Mouse (Mus musculus) lung, adult 2 months (tissue): ENCODE results near the gene Hist3h2a. TPM values are rescaled to one million over a fixed set of nuclear protein-coding genes. Genes with fewer than 3 reads are reported as not detected.

Source experiments
- DNase-seq: peaks from one replicate; pipeline ENCODE4 v3.0.0; 2022
- H3K4me1 ChIP-seq: fragments of 200-500 bp; 2 replicates; pipeline ENCODE4 v1.6.1; 2011; ENCODE audit warnings: low read length; ENCODE audit not compliant: control insufficient read depth, insufficient read depth
- H3K4me3 ChIP-seq: fragments of 200-500 bp; replicated peaks from 2 replicates; pipeline ENCODE3; 2011; ENCODE audit warnings: low read depth, mild to moderate bottlenecking, control low read depth, low read length; ENCODE audit errors: extremely low read depth
- CTCF ChIP-seq: fragments of 200-500 bp; IDR thresholded peaks from 2 replicates; pipeline ENCODE4 v1.5.1; 2011; ENCODE audit warnings: mild to moderate bottlenecking, low read length, control low read depth; ENCODE audit not compliant: insufficient read depth
- POLR2A ChIP-seq: fragments of 200-500 bp; IDR thresholded peaks from 2 replicates; pipeline ENCODE4 v1.6.1; 2011; ENCODE audit warnings: low read depth, mild to moderate bottlenecking, control low read depth, low read length, borderline replicate concordance; ENCODE audit errors: extremely low read depth
- WGBS: fragments of 180-500 bp; shearing (Covaris S2); methylation state at CpG from one replicate; pipeline ENCODE4 v1.1.7; 2018; 5-methylcytosine and 5-hydroxymethylcytosine counted together
- polyA plus RNA-seq: library from polyadenylated mRNA; depleted of rRNA; stranded (reverse); fragments of >200 nt; gene quantifications from 2 replicates; pipeline ENCODE4 v1.2.3, GENCODE M21; 2012

The Hist3h2a gene
- polyA plus RNA-seq, 1 experiment, result 19.7 TPM

DNA sequence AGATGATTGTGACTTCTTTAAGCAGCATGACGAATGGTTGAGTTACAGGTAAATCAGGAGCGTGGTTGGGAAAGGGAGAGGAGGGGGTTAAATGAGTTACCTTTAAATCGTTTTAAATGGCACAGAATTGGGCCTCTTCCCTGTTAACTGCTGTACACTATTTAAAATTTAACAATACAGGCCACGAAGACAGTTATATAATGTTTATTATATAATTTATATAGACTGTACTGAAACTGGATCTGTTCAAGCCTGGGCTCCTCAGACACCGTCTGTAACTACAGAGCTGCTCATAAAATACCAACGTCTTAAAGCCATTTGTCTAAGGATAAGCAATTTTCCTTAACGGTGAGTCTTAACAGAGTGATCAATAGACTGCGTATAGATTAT lies 1.4 kb downstream of the Hist3h2a start:
- Histone ChIP-seq H3K4me3 (peak overlapping the region; percentile 90), H3K4me1 (peaks cover 4% of the 10 kb centered on the region)
- TF ChIP-seq CTCF, result no peak
- TF ChIP-seq POLR2A, result no peak
- 21% methylated on average over 8 of the region's 8 CpGs for WGBS
- DNase-seq, result no peak

DNA sequence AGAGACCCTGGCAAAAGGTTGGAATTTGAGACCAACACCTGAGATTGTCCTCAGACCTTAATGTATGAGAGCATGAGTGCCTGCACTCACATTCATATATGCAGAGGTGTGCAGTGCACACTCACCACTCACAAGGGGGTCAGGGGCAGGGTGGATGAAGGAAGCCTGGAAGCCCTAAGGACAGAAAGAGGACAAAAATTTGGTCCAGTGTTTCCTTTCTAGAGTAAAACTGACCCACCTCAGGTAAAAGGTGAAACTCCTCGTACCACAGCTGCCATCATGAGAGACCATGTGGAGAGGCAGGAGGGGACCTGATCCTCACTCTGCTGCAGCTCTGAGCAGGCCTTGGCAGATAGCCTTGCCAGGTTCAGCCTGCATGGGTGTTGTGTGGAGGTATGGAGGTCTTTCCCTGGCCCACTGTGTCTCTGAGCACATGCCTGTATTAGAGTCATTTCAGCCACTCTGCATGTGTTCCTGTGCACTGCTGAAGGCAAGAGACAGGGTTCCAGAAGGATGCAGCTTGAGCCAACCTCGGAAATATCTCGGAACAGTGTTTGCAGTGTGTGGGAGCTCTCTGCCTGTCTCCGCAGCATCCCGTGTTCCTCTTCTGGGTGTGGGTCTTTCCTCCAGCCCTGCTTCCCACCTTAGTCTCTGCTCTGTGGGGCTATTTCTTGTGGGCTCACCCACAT lies 2.9 kb downstream of the Hist3h2a start:
- no peak overlapping the region for H3K4me3 ChIP-seq
- no peak for DNase-seq
- no peak; the same call in 1 of the 2 replicates for TF ChIP-seq POLR2A
- WGBS, result 81% methylated on average over 5 of the region's 5 CpGs
- H3K4me1 ChIP-seq, result peaks cover 4% of the 10 kb centered on the region

DNA sequence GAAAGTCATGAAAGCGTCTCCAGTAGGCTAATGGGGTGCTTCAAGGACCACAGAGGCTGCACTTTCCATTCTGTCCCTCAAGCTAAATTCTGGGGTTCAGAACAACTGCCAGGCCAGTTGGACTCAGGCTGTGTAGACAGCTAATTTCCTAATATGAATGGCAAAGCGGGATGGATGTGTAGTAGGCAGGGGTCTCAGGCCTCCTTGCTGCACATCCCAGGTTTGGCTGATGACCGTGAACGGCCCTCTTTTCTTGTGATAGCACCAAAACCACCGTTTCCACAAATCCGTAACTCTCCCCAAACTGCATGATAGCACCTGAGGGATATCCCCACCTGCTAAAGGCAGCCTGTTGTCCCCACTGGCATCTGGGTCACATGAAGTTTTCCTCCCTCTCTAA lies 4.1 kb downstream of the Hist3h2a start:
- Histone ChIP-seq H3K4me1 (peaks cover 4% of the 10 kb centered on the region), H3K4me3 (no peak overlapping the region)
- 92% methylated on average over 6 of the region's 6 CpGs for WGBS
- DNase-seq, result no peak
- TF ChIP-seq POLR2A (no peak), CTCF (no peak)

DNA sequence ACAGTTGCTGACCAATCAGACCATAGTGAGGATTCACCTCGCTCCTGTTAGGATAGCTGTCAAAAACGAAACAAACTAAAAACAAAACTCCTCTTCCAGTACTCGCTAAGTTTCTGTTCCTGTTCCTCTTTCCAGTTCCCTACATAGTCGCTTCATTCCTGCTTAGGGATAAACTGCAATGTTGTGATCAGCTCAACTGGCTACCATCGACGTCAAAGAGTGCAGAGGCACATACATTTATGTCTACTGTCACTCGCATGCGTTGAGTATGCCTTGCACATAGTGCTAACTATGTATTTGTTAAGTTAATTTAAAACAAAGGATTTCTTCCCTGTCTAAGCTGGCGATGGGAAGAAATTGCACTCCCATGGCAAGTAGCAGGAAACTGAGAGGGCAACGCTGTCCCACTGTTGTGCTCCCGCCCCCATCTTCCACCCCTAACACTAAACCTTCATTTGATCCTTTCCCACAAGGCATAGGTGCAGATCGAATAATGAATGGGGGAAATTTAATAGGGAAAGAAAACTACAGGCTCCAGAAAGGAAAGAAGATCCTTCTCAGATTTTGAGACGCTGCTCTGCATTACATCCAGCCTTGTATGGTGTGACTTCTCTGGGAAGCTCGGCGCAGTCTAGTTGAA lies 4.8 kb downstream of the Hist3h2a start:
- no peak for DNase-seq
- 41% methylated on average over 15 of the region's 15 CpGs for WGBS
- peaks cover 4% of the 10 kb centered on the region for H3K4me1 ChIP-seq
- TF ChIP-seq POLR2A, result no peak
- no peak for TF ChIP-seq CTCF
- H3K4me3 ChIP-seq, result no peak overlapping the region

DNA sequence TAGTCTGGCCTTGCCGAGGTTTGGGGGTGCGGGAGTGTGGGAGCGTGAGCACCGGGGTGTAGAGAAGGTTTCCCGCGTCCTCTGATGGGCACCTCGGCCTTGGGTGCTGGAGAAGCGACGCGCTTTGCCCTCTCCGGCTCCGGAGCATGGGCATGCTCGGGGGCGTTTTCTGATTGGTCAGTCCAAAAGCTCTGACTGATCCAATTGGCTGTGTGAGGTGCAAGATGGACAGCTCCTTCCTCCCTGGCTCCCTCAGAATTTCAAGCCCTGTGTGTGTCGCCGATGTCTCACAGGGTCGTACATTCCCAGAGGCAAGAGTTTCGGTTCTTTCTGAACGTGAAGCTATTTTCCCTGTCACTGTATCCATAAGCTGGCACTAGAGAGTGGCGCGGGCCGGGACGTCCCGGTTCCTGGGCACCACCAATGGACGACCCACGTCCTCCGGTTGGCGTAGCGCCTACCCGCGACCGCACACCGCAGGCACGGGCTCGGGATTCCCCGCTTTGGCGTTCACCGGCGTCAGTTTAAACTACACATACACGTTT lies 5.5 kb downstream of the Hist3h2a start:
- peaks cover 4% of the 10 kb centered on the region for H3K4me1 ChIP-seq
- DNase-seq, result peak; percentile 79
- 21% methylated on average over 40 of the region's 40 CpGs for WGBS
- TF ChIP-seq CTCF, result no peak
- peak overlapping the region; percentile 60 for H3K4me3 ChIP-seq

DNA sequence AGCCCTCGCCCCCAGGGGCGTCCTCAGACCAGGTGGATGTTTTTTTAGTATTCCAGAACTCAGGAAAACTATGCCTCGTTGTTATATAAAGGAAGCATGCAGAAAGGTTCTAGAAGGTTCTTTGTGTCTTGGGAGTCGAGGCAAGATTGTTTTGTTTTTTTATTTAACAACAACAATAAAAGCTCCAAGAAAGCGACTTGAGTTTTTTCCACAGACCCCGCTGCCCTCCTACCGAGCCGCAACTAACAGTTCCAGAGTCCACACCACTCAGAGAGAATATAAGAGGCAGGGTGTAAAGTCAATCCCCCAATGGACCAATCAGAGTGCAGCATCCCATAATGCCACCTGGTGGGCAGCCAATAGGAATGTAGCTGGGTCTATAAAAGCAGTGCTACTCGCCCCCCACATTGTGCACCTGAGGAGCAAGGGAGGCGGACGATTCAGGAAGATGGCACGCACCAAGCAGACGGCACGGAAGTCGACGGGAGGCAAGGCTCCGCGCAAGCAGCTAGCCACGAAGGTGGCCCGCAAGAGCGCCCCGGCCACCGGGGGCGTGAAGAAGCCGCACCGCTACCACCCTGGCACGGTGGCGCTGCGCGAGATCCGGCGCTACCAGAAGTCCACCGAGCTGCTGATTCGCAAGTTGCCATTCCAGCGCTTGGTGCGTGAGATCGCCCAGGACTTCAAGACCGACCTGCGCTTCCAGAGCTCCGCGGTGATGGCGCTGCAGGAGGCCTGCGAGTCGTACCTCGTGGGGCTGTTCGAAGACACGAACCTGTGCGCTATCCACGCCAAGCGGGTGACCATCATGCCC lies 7.1 kb downstream of the Hist3h2a start:
- Histone ChIP-seq H3K4me3 (no peak overlapping the region), H3K4me1 (peaks cover 4% of the 10 kb centered on the region)
- WGBS, result 60% methylated on average over 50 of the region's 50 CpGs
- TF ChIP-seq CTCF, result no peak
- TF ChIP-seq POLR2A, result no peak
- no peak for DNase-seq

DNA sequence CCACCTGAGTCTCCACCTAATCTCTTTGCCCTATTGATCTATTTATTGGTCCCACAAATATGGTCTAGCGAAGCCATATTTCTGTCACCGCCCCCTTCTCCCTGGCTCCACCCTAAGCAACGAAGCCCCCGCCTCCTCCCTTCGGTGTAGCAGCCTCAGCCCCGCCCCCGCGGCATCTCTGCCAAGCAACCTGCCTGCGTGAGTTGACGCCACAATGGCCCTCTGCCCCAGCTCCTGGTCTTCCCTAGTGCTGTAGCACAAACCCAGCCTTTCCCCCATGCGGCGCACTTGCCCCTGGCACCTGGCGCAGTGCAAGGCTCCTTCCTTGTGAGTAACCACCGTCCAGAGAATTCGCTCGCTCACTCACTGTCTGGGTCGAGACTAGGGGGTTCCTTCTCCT lies 9.1 kb downstream of the Hist3h2a start:
- TF ChIP-seq POLR2A, result no peak
- no peak for TF ChIP-seq CTCF
- WGBS, result 38% methylated on average over 17 of the region's 17 CpGs
- DNase-seq, result no peak

DNA sequence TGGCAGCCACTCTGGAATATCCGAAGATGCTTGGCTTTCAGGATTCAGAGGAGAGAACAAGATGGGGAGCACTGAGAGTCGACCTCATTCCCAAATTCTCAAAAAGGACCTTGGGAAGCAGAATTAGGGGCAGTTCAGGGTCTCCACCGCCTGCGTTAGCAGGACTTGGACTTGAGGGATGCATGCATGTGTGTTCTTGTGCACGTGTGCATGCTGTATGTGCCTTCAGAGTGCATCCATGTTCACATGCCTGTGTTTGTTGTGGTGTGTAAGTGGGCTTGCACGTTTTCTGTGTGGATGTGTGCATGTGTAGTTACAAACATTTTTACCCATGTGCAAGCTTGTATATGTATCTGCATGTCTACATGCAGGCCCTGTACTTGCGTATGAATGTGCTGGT lies 9.7 kb downstream of the Hist3h2a start:
- DNase-seq, result no peak
- WGBS, result 82% methylated on average over 7 of the region's 7 CpGs
- TF ChIP-seq CTCF (no peak), POLR2A (no peak)
- no peak overlapping the region for H3K4me3 ChIP-seq
- H3K4me1 ChIP-seq, result no peaks in the 10 kb centered on the region; the same call in none of the 2 replicates

More for the DNA sequence above, 9.1 kb downstream of the Hist3h2a start:
- Histone ChIP-seq H3K4me1 (no peaks in the 10 kb centered on the region; the same call in none of the 2 replicates), H3K4me3 (no peak overlapping the region)

DNA sequence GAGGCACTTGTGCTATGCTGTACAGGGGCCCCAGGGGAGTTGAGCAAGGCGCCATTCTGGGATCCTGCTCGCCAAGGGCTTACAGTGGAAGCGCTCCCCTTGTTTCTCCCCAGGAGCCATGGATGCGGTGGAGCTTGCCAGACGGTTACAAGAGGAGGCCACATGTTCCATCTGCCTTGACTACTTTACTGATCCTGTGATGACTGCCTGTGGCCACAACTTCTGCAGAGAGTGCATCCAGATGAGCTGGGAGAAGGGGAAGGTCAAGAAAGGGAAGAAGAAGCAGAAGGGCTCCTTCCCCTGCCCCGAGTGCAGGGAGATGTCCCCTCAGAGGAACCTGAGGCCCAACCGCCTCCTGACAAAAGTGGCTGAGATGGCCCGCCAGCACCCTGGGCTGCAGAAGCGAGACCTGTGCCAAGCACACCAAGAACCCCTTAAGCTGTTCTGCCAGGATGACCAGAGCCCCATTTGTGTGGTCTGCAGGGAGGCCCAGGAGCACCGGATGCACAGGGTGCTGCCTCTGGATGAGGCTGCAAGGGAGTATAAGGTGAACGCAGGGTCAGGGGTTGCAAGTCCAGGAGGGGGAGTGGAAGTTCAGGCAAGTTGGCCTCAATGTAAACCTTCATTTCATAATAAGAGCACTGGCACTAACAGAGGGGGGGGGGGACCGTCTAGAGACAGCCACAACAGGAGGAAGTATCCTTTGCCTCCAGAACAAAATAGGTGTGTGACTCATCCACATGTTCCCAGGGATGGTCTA lies 10.7 kb downstream of the Hist3h2a start:
- 56% methylated on average over 12 of the region's 12 CpGs for WGBS

More for the DNA sequence above, 10.7 kb downstream of the Hist3h2a start:
- H3K4me3 ChIP-seq, result no peak overlapping the region
- H3K4me1 ChIP-seq, result 0 out of 2 replicates have a peak, but pooled peaks cover 1% of the 10 kb centered on the region
- no peak for DNase-seq
- TF ChIP-seq POLR2A (no peak), CTCF (no peak)
